Mouse (Mus musculus) G1E (cell line): ENCODE data around the gene 9430097D07Rik. TPM values are rescaled to one million over a fixed set of nuclear protein-coding genes. Genes with fewer than 3 reads are reported as not detected.

Experiments
- ATAC-seq: 2 replicates; pipeline ENCODE4 v1.8.0; 2016; ENCODE audit warnings: mild to moderate bottlenecking; ENCODE audit not compliant: insufficient number of reproducible peaks, poor library complexity, low FRiP score, severe bottlenecking; ENCODE audit errors: extremely low read depth
- DNase-seq: peaks from one replicate; pipeline ENCODE4 v3.0.0; 2012; ENCODE audit warnings: low spot score
- H3K27me3 ChIP-seq: 2 replicates; pipeline ENCODE4 v1.6.1; 2012; ENCODE audit warnings: mild to moderate bottlenecking, low read length, inconsistent platforms; ENCODE audit not compliant: insufficient read depth
- H3K36me3 ChIP-seq: replicated peaks from 2 replicates; pipeline ENCODE3; 2012; ENCODE audit warnings: mild to moderate bottlenecking, inconsistent platforms
- H3K4me1 ChIP-seq: 2 replicates; pipeline ENCODE4 v1.6.1; 2012; ENCODE audit warnings: low read depth, low read length, inconsistent platforms, mixed read lengths; ENCODE audit not compliant: insufficient read depth
- H3K4me3 ChIP-seq: 2 replicates; pipeline ENCODE4 v1.5.1; 2012; ENCODE audit warnings: low read depth, mild to moderate bottlenecking, inconsistent platforms, low read length, moderate library complexity, mixed read lengths
- H3K9me3 ChIP-seq: replicated peaks from 2 replicates; pipeline ENCODE4 v1.6.1; 2012; ENCODE audit warnings: inconsistent platforms
- CTCF ChIP-seq: IDR thresholded peaks from 2 replicates; pipeline ENCODE4 v1.5.1; 2012; ENCODE audit warnings: low read depth, low read length, inconsistent platforms, mixed read lengths
- GATA1 ChIP-seq: IDR thresholded peaks from 2 replicates; pipeline ENCODE4 v1.6.1; 2012; ENCODE audit warnings: borderline replicate concordance, low read length, inconsistent platforms, mixed read lengths
- GATA2 ChIP-seq: IDR thresholded peaks from 2 replicates; pipeline ENCODE4 v1.6.1; 2012; ENCODE audit warnings: low read depth, low read length, inconsistent platforms, borderline replicate concordance
- POLR2AphosphoS5 ChIP-seq: IDR thresholded peaks from 2 replicates; pipeline ENCODE4 v1.6.1; 2012; ENCODE audit warnings: low read depth, low read length, inconsistent platforms; ENCODE audit not compliant: insufficient replicate concordance
- TAL1 ChIP-seq: conservative IDR thresholded peaks from 2 replicates; pipeline ENCODE4 v1.6.1; 2012; ENCODE audit warnings: low read depth, low read length, inconsistent platforms, mixed read lengths
- polyA plus RNA-seq: library from polyadenylated mRNA; stranded (reverse); fragments of >175 nt; gene quantifications from 2 replicates; pipeline ENCODE4 v1.2.3, GENCODE M21; 2012
- total RNA-seq, 2 experiments: library from RNA; stranded (forward) in 1 of 2; stranded (reverse) in 1 of 2; fragments of 200-1000 nt in 1 of 2; fragments of >200 nt in 1 of 2; fragmentation: Nextera tagmentation in 1 of 2; gene quantifications; 2 replicates each; pipeline ENCODE4 v1.2.3; 2014 to 2017

Gene 9430097D07Rik
- total and polyA plus RNA-seq, 3 experiments, result 0.11 TPM; not detected in 2

GRCm38 (mm10) chr2:32568941-32569340 is 6.5 kb downstream of the 9430097D07Rik start:
- H3K27me3 ChIP-seq, result no peaks in the 10 kb centered on the region
- no peak for ATAC-seq
- peaks cover 41% of the 10 kb centered on the region for H3K4me1 ChIP-seq
- H3K9me3 ChIP-seq, result no peaks in the 10 kb centered on the region
- DNase-seq, result no peak
- H3K36me3 ChIP-seq, result peaks cover 76% of the 10 kb centered on the region
- H3K4me3 ChIP-seq, result no peak overlapping the region
- TF ChIP-seq CTCF (no peak), GATA1 (no peak), GATA2 (no peak), TAL1 (no peak), POLR2AphosphoS5 (no peak)

GRCm38 (mm10) chr2:32568149-32568548 is 7.3 kb downstream of the 9430097D07Rik start:
- TF ChIP-seq GATA1 (no peak), TAL1 (no peak), POLR2AphosphoS5 (no peak), GATA2 (no peak), CTCF (no peak)
- ATAC-seq, result no peak
- DNase-seq, result peak; percentile 21
- H3K9me3 ChIP-seq, result no peaks in the 10 kb centered on the region
- no peaks in the 10 kb centered on the region for H3K27me3 ChIP-seq
- H3K36me3 ChIP-seq, result peaks cover 76% of the 10 kb centered on the region
- no peak overlapping the region; the same call in 1 of the 2 replicates for H3K4me3 ChIP-seq
- peaks cover 40% of the 10 kb centered on the region for H3K4me1 ChIP-seq

GRCm38 (mm10) chr2:32566536-32567063 is 8.9 kb downstream of the 9430097D07Rik start:
- Histone ChIP-seq H3K36me3 (peaks cover 73% of the 10 kb centered on the region), H3K9me3 (no peaks in the 10 kb centered on the region), H3K4me3 (no peak overlapping the region), H3K4me1 (peaks cover 24% of the 10 kb centered on the region), H3K27me3 (no peaks in the 10 kb centered on the region)
- DNase-seq, result peak; percentile 70
- ATAC-seq, result no peak
- TF ChIP-seq GATA1, result no peak
- TF ChIP-seq CTCF, result peak; percentile 81
- no peak for TF ChIP-seq TAL1
- no peak for TF ChIP-seq GATA2

- ATAC-seq (no peak), DNase-seq (no peak)
- TF ChIP-seq CTCF (no peak), GATA2 (no peak), POLR2AphosphoS5 (no peak), GATA1 (no peak), TAL1 (no peak)
- Histone ChIP-seq H3K27me3 (peaks cover 6% of the 10 kb centered on the region; the same call in 1 of the 2 replicates), H3K36me3 (peaks cover 89% of the 10 kb centered on the region), H3K4me3 (no peak overlapping the region), H3K9me3 (no peaks in the 10 kb centered on the region), H3K4me1 (peaks cover 31% of the 10 kb centered on the region)
Observed at GRCm38 (mm10) chr2:32559570-32559969, 15.9 kb downstream of the 9430097D07Rik start.

- peaks cover 40% of the 10 kb centered on the region for H3K4me1 ChIP-seq
- H3K27me3 ChIP-seq, result peaks cover 13% of the 10 kb centered on the region; the same call in 1 of the 2 replicates
- TF ChIP-seq GATA1, result no peak
- TF ChIP-seq POLR2AphosphoS5, result no peak
- no peak for TF ChIP-seq TAL1
- no peak for TF ChIP-seq GATA2
- TF ChIP-seq CTCF, result no peak
- H3K9me3 ChIP-seq, result no peaks in the 10 kb centered on the region
- H3K36me3 ChIP-seq, result peaks cover 82% of the 10 kb centered on the region
- no peak for DNase-seq
- no peak overlapping the region for H3K4me3 ChIP-seq
- ATAC-seq, result no peak
Observed at GRCm38 (mm10) chr2:32556019-32556418, 19.5 kb downstream of the 9430097D07Rik start.

- Histone ChIP-seq H3K4me3 (no peak overlapping the region), H3K36me3 (peaks cover 80% of the 10 kb centered on the region), H3K27me3 (peaks cover 16% of the 10 kb centered on the region; the same call in 1 of the 2 replicates), H3K4me1 (peaks cover 38% of the 10 kb centered on the region), H3K9me3 (no peaks in the 10 kb centered on the region)
- no peak for TF ChIP-seq TAL1
- TF ChIP-seq GATA2, result no peak
- TF ChIP-seq GATA1, result no peak
- TF ChIP-seq CTCF, result no peak
- no peak for TF ChIP-seq POLR2AphosphoS5
- no peak for ATAC-seq
- DNase-seq, result no peak
Observed at GRCm38 (mm10) chr2:32555484-32555883, 20.0 kb downstream of the 9430097D07Rik start.
